Mouse (Mus musculus): Measurements from ENCODE around the gene Hoxa11. TPM values are rescaled to one million over a fixed set of nuclear protein-coding genes. Genes with fewer than 3 reads are reported as not detected.

The Hoxa11 gene
- polyA plus RNA-seq, 1 experiment from 2014 or later, result 0.59 TPM

- Histone ChIP-seq H3K9me3 (no peaks in the 10 kb centered on the region), H3K27me3 (replicated peaks) (peaks cover 96% of the 10 kb centered on the region), H3K4me1 (no peaks in the 10 kb centered on the region), H3K4me2 (no peak overlapping the region), H3K4me3 (replicated peaks) (no peak overlapping the region), H3K9ac (no peak overlapping the region), H3K36me3 (no peaks in the 10 kb centered on the region), H3K27ac (no peak overlapping the region)
- no peak for ATAC-seq (ENCODE audit: insufficient read depth, low FRiP score, low read depth)
- WGBS, result 14% methylated on average over 21 of the region's 22 CpGs
Measured at GRCm38 (mm10) chr6:52272766-52273655, 27.4 kb upstream of the Hoxa11 start.

GRCm38 (mm10) chr6:52270494-52271480 is 25.2 kb upstream of the Hoxa11 start:
- H3K27me3 ChIP-seq (replicated peaks), result peaks cover 92% of the 10 kb centered on the region
- H3K9ac ChIP-seq, result no peak overlapping the region
- H3K27ac ChIP-seq, result no peak overlapping the region
- 7% methylated on average over 23 of the region's 23 CpGs for WGBS
- ATAC-seq (ENCODE audit: insufficient read depth, low FRiP score, low read depth), result no peak
- no peak overlapping the region for H3K4me3 ChIP-seq (replicated peaks)
- no peak overlapping the region for H3K4me2 ChIP-seq
- H3K36me3 ChIP-seq, result no peaks in the 10 kb centered on the region
- no peaks in the 10 kb centered on the region for H3K4me1 ChIP-seq
- no peaks in the 10 kb centered on the region for H3K9me3 ChIP-seq

- Histone ChIP-seq H3K36me3 (no peaks in the 10 kb centered on the region), H3K9me3 (no peaks in the 10 kb centered on the region), H3K4me2 (no peak overlapping the region), H3K27ac (no peak overlapping the region), H3K27me3 (replicated peaks) (peaks cover 93% of the 10 kb centered on the region), H3K4me1 (no peaks in the 10 kb centered on the region), H3K9ac (no peak overlapping the region), H3K4me3 (replicated peaks) (no peak overlapping the region)
- WGBS, result 2% methylated on average over 3 of the region's 3 CpGs
- ATAC-seq (ENCODE audit: insufficient read depth, low FRiP score, low read depth), result no peak
Measured at GRCm38 (mm10) chr6:52268756-52269155, 23.1 kb upstream of the Hoxa11 start.

- WGBS, result 10% methylated on average over 7 of the region's 7 CpGs
- Histone ChIP-seq H3K36me3 (no peaks in the 10 kb centered on the region), H3K4me2 (no peak overlapping the region), H3K9me3 (no peaks in the 10 kb centered on the region), H3K27ac (no peak overlapping the region), H3K4me3 (replicated peaks) (no peak overlapping the region), H3K4me1 (no peaks in the 10 kb centered on the region), H3K27me3 (replicated peaks) (peaks cover 93% of the 10 kb centered on the region), H3K9ac (no peak overlapping the region)
- ATAC-seq (ENCODE audit: insufficient read depth, low FRiP score, low read depth), result no peak
Measured at GRCm38 (mm10) chr6:52268341-52268740, 22.7 kb upstream of the Hoxa11 start.

- Histone ChIP-seq H3K27me3 (replicated peaks) (peaks cover 92% of the 10 kb centered on the region), H3K4me2 (no peak overlapping the region), H3K4me1 (no peaks in the 10 kb centered on the region), H3K9ac (no peak overlapping the region), H3K27ac (no peak overlapping the region), H3K9me3 (no peaks in the 10 kb centered on the region), H3K36me3 (no peaks in the 10 kb centered on the region), H3K4me3 (replicated peaks) (no peak overlapping the region)
- 5% methylated on average over 3 of the region's 3 CpGs for WGBS
- ATAC-seq (ENCODE audit: insufficient read depth, low FRiP score, low read depth), result no peak
Measured at GRCm38 (mm10) chr6:52267691-52268090, 22.1 kb upstream of the Hoxa11 start.

GRCm38 (mm10) chr6:52267221-52267620 is 21.6 kb upstream of the Hoxa11 start:
- 18% methylated on average over 5 of the region's 5 CpGs for WGBS
- H3K4me1 ChIP-seq, result no peaks in the 10 kb centered on the region
- no peaks in the 10 kb centered on the region for H3K36me3 ChIP-seq
- H3K9me3 ChIP-seq, result no peaks in the 10 kb centered on the region
- H3K4me3 ChIP-seq (replicated peaks), result no peak overlapping the region
- H3K9ac ChIP-seq, result no peak overlapping the region
- no peak overlapping the region for H3K4me2 ChIP-seq
- H3K27ac ChIP-seq, result no peak overlapping the region
- no peak for ATAC-seq (ENCODE audit: insufficient read depth, low FRiP score, low read depth)
- peaks cover 92% of the 10 kb centered on the region for H3K27me3 ChIP-seq (replicated peaks)

GRCm38 (mm10) chr6:52266666-52266985 is 21.0 kb upstream of the Hoxa11 start:
- H3K4me1 ChIP-seq, result no peaks in the 10 kb centered on the region
- no peak overlapping the region for H3K4me3 ChIP-seq (replicated peaks)
- H3K9ac ChIP-seq, result no peak overlapping the region
- no peak overlapping the region for H3K27ac ChIP-seq
- H3K27me3 ChIP-seq (replicated peaks), result peaks cover 95% of the 10 kb centered on the region
- H3K9me3 ChIP-seq, result no peaks in the 10 kb centered on the region
- ATAC-seq (ENCODE audit: insufficient read depth, low FRiP score, low read depth), result no peak
- no peak overlapping the region for H3K4me2 ChIP-seq
- H3K36me3 ChIP-seq, result no peaks in the 10 kb centered on the region
- under 1% methylated on average over 9 of the region's 9 CpGs for WGBS

GRCm38 (mm10) chr6:52265913-52266665 is 20.5 kb upstream of the Hoxa11 start:
- no peak overlapping the region for H3K4me2 ChIP-seq
- H3K27me3 ChIP-seq (replicated peaks), result peaks cover 94% of the 10 kb centered on the region
- H3K36me3 ChIP-seq, result no peaks in the 10 kb centered on the region
- H3K9ac ChIP-seq, result no peak overlapping the region
- ATAC-seq (ENCODE audit: insufficient read depth, low FRiP score, low read depth), result no peak
- no peak overlapping the region for H3K4me3 ChIP-seq (replicated peaks)
- H3K27ac ChIP-seq, result no peak overlapping the region
- H3K4me1 ChIP-seq, result no peaks in the 10 kb centered on the region
- no peaks in the 10 kb centered on the region for H3K9me3 ChIP-seq
- 2% methylated on average over 19 of the region's 19 CpGs for WGBS

- H3K27ac ChIP-seq, result no peak overlapping the region
- H3K36me3 ChIP-seq, result no peaks in the 10 kb centered on the region
- no peak overlapping the region for H3K4me3 ChIP-seq (replicated peaks)
- H3K9me3 ChIP-seq, result no peaks in the 10 kb centered on the region
- H3K4me1 ChIP-seq, result peaks cover 6% of the 10 kb centered on the region; the same call in 1 of the 2 replicates
- no peak overlapping the region for H3K4me2 ChIP-seq
- no peak overlapping the region for H3K9ac ChIP-seq
- no peak for ATAC-seq (ENCODE audit: insufficient read depth, low FRiP score, low read depth)
- WGBS, result 3% methylated on average over 18 of the region's 18 CpGs
- H3K27me3 ChIP-seq (replicated peaks), result peaks cover 93% of the 10 kb centered on the region
Measured at GRCm38 (mm10) chr6:52265306-52265912, 19.8 kb upstream of the Hoxa11 start.

- no peak overlapping the region for H3K4me2 ChIP-seq
- H3K36me3 ChIP-seq, result no peaks in the 10 kb centered on the region
- H3K4me1 ChIP-seq, result peaks cover 12% of the 10 kb centered on the region
- H3K9ac ChIP-seq, result no peak overlapping the region
- peaks cover 90% of the 10 kb centered on the region for H3K27me3 ChIP-seq (replicated peaks)
- no peaks in the 10 kb centered on the region for H3K9me3 ChIP-seq
- 6% methylated on average over 5 of the region's 5 CpGs for WGBS
- H3K27ac ChIP-seq, result no peak overlapping the region
- H3K4me3 ChIP-seq (replicated peaks), result no peak overlapping the region
- ATAC-seq (ENCODE audit: insufficient read depth, low FRiP score, low read depth), result no peak
Measured at GRCm38 (mm10) chr6:52264106-52264790, 18.6 kb upstream of the Hoxa11 start.

- peaks cover 12% of the 10 kb centered on the region for H3K4me1 ChIP-seq
- H3K4me3 ChIP-seq (replicated peaks), result no peak overlapping the region
- no peaks in the 10 kb centered on the region for H3K9me3 ChIP-seq
- under 1% methylated on average over 6 of the region's 6 CpGs for WGBS
- no peak overlapping the region for H3K4me2 ChIP-seq
- ATAC-seq (ENCODE audit: insufficient read depth, low FRiP score, low read depth), result no peak
- H3K36me3 ChIP-seq, result no peaks in the 10 kb centered on the region
- no peak overlapping the region for H3K9ac ChIP-seq
- H3K27me3 ChIP-seq (replicated peaks), result peaks cover 90% of the 10 kb centered on the region
- no peak overlapping the region for H3K27ac ChIP-seq
Measured at GRCm38 (mm10) chr6:52263321-52263585, 17.6 kb upstream of the Hoxa11 start.

Measured in stomach, embryonic 15.5 days (tissue).